Mouse (Mus musculus) left cerebral cortex, postnatal 10 days (tissue): ENCODE measurements at regions not wholly inside any gene's neighbourhood (a gene's known extent, or its start where the extent isn't known, plus 50 kb on each side); places are given as distances from the start of the nearest gene placed in this dataset.
A peak's percentile ranks its signal among the peaks of the same experiment; 100 is the strongest.

Experiments
- DNase-seq, 2 experiments: peaks; one replicate each; pipeline ENCODE4 v3.0.0; 2021 to 2022; ENCODE audit warnings: low spot score in 2 of 2, mixed read lengths in 1 of 2; ENCODE audit errors: extremely low spot score in 1 of 2
- intact Hi-C: fragments of 180-260 bp; cut with DNase I; formaldehyde crosslinking; loops from one replicate; pipeline ENCODE4 v1.15.1; 2025

GRCm38 (mm10) chr4:81173111-81173510 lies 262.7 kb downstream of the Lurap1l start:
- intact Hi-C loops, result loop anchor here (10.0 kb wide), 1 partner anchor 1762 kb away; no protein-coding TSS in a partner anchor
- no peak for DNase-seq

GRCm38 (mm10) chr4:81177443-81178041 lies 265.1 kb downstream of the Mpdz start:
- intact Hi-C loops, result loop anchor here (2.0 to 10.0 kb wide), 3 partner anchors 73 to 1757 kb away; no protein-coding TSS in a partner anchor
- no peak for DNase-seq

DNA sequence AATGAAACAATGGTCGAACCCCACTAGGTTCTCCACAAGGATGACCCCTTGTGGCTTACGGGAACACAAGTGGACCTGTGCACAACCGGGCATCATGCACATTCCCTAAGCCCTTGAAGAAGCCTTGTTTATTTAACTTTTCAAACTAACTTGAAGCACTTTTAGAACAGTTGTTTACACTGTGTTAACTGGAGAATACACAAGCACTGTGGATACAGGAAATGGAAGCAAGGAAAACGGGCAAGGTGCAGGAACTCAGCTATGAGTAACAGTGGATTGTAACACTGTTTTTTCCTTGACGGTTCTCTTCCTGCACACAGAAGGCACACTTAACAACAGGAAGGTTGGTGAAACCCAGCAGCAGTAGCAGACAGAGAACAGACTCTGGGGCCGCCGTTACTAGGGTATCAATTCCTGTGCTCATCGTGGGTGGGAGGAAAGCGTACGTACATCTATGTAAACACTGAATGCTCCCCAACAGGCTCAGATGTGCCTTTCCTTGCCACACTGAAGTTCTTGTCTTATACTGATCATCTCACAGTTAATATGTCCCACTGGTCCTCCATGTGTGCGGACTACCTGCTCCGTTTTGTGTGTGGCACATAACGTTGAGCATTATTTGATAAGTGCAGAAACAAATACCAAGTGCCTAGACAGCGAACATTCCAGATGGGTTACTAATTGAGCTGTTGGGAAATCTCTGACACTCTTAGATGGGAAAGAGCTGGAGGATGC lies 264.4 kb downstream of the Mpdz start:
- intact Hi-C loops, result loop anchor here (2.0 to 10.0 kb wide), 3 partner anchors 73 to 1757 kb away; no protein-coding TSS in a partner anchor
- peak in 1 of 2 experiments; percentile 24 for DNase-seq

DNA sequence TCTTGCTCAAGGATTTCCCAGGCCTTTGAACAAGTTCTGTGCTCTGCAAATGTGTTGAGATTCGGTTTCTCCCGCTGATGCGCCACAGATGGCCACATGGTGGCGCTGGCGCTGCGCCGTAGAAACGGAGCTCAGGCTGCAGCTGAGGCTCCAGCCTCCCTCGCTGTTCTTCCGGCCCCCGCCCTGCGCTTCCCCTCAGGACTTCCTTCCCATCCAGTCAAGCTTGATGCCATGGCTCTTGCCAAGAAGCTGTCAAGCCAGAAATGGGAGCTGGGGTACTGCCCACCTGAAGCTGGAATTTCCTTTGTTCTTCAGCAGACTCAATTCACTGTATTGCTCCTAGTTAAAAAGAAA lies 263.9 kb downstream of the Mpdz start:
- peak; percentile 84 to 92 for DNase-seq
- intact Hi-C loops, result loop anchor here (2.0 to 10.0 kb wide), 3 partner anchors 72 to 1756 kb away; no protein-coding TSS in a partner anchor

DNA sequence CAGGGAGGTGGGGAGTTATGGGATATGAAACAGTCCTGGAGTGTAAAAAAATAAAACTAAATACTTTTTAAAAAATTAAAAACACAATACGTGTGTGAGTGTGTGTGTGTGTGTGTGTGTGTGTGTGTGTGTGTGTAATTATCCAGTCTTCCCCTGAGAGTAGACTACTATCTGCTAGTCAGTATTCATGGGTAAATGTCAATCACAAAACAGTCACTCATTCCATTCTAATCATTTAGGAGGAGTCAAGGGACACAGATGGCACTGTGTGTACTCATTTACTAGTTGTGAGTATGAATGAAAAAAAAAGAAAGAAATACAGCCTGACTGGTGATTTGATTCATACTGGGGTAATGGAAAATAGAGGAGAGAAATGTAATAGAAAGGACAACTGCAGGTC lies 226.5 kb downstream of the Mpdz start:
- no peak for DNase-seq
- intact Hi-C loops, result no loop called here

- intact Hi-C loops, result no loop called here
- no peak for DNase-seq
Measured at GRCm38 (mm10) chr4:81217979-81218378, 224.6 kb downstream of the Mpdz start.

- intact Hi-C loops, result no loop called here
- no peak for DNase-seq
Measured at GRCm38 (mm10) chr4:81222034-81222433, 220.6 kb downstream of the Mpdz start.

DNA sequence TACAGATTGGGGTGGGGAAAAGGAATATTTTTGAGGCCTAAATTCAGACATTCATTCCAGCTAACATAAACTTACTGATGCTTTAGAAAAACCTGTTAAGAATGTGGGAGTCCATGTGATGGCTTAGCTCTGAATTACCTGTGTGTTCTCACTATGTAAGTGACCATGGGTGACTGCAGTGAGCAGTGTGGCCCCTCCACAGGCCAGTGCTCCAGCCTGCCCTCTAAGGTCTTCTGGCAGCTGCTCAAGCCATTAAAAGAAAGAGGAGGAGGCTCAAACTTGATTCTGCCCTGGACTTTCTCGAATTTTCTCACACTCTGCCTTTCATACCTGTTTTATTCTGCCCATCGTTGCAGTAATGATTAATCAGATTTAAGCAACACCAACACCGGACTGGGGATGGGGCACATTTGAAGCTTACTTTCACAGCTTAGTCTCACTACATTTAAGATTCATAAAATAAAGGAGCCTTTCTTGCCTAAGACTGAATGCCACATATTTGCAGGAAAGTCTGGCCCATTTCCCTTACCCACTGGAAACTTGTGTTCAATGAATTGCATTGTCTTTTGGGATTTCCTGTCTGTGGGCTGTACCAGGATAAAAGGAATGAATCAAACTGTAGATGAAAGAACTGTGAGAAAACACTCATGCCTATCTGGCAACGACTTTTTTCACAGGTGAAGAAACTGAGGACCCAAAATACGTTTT lies 220.0 kb downstream of the Mpdz start:
- intact Hi-C loops, result no loop called here

More for the DNA sequence above, 220.0 kb downstream of the Mpdz start:
- DNase-seq, result no peak
